Mouse (Mus musculus): ENCODE results near the gene Tnrc6a.

Tnrc6a gene

DNA sequence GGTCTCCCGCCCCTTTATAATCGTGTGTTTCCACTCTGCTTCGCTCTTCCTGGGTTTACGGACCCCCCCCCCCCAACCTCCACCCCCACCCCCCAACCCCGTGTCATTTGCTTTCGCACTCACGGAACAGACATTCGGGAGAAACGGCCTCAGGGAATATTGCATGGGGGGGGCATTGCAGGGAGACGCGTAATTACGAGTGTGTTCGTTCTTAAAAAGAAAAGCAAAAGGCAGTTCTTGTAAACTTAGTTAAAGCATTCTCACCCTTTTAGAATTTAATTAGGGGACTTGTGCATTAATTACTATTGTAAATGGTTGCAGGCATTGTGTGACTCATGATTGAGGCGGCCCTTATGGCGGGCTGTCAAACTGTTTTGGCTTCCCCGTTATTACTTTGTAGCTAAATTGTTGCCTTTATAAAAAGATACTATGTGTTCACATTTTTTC lies 1.1 kb downstream of the Tnrc6a start:
- DNase-seq (ENCODE audit: low read depth, low spot score): peak; percentile 13

DNA sequence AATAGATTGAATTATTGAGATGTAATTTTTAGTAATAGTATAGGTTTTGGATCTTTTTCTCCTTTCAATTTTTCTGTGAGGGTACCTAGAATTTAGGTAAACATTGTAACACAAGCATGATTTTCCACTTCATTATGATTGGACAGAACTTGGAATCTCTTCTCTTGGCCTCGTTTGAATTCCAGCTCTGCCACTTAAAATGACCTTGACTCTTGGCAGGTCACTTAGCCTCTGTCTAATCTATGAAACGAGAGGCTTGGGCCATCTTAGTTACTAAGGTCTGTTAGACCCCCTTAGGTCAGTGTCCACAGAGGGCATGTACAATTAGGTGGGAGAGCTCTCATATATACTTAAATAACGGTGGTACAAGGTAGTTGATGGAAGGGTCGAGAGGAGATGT lies 2.4 kb downstream of the Tnrc6a start:
- DNase-seq (ENCODE audit: low read depth, low spot score): no peak

DNA sequence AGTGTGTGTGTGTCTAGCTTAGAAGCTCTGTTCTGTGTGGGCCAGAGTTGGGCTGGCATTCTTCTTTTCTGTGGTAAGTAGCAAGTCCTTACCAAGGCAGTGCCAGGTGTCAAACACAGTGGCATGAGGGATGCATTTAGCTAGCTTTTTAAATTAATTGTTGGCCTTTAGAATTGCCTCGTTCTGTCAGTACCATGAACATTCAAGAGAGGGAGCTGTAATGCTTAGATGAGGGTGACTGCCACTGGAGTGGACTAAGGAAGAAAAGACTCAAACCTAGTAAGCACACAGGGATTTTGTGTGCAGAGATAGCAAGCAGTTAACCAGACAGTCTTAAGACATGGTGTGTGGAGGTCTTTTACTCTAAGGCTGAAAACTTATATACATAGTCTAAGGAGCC lies 3.6 kb downstream of the Tnrc6a start:
- DNase-seq (ENCODE audit: low read depth, low spot score): no peak

DNA sequence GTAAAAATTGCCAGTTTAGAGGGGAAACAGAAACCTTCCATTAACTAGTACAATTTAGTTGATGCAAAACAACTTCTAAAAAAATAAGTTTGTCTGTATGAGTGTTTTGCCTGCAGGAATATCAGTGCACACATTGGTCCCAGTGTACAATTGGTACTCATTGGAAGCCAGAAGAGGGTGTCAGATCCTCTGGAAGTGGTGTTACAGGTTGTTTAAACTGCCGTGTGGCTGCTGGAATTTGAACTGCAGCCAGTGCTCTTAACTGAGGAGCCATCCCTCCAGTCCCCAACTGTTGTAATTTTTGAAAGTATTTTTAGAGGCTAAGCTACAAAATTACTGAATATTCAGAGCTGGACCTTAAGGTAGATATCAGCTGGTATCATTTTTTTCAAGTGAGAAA lies 4.3 kb downstream of the Tnrc6a start:
- DNase-seq (ENCODE audit: low read depth, low spot score): no peak

GRCm38 (mm10) chr7:123129061-123129460 lies 5.4 kb downstream of the Tnrc6a start:
- no peak for DNase-seq (ENCODE audit: low read depth, low spot score)

DNA sequence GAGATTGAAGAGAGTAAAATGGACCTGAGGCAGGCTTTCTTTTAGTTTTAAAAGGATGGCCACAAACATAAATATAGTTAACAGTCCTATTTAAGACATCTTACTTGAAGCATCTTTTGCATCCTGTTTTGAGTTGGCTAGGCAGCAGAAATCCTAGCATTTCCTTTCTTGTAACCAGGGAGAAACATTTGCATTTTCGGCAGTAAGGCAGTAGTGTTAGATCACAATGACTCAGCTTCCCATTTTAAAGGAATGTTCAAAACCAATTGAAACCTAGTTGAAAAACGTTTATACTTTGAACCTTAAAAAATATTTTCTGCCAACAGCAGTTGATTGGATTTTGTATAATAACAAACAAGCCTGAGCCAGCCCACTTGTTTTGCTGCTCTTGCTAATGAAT lies 6.5 kb downstream of the Tnrc6a start:
- DNase-seq (ENCODE audit: low read depth, low spot score): no peak

DNA sequence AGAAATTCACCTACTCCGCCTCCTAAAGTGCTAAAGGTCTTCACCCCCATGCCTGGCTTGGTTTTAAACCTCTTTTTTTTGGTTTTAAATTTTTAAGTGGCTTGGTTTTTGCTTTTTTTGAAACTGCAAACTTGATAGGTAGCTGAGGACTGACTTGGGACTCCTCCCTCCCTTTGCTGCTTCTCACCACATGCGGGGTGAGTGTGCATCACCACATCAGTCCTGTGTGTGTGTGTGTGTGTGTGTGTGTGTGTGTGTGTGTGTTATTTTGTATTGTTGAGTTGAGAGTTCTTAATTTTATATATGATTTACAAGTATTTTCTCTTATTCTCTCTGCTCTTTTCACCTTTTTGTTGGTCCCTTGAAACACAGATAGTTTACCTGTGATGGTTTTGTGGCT lies 8.7 kb downstream of the Tnrc6a start:
- no peak for DNase-seq (ENCODE audit: low read depth, low spot score)

DNA sequence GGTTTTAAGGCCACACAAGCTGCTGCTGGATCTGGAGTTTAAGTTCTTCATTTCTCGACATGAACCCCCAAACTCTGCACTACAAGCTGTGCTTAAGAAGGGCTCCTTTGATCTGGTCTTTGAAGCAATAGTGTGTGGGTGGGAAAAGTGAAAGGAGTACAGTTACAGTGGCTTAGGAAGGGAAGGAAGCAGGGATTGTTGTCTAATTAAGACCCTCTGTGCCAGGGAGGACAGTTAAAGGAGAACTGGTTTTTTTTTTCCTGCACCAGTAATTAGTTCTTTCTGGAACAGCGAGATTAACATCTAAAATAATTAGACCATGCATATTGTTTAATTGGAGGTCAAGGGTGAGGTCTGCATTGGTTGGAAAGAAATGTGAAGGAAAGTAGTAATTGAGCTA lies 11.2 kb downstream of the Tnrc6a start:
- DNase-seq (ENCODE audit: low read depth, low spot score): no peak

- no peak for DNase-seq (ENCODE audit: low read depth, low spot score)
Observed at GRCm38 (mm10) chr7:123135655-123136054, 12.0 kb downstream of the Tnrc6a start.

- DNase-seq (ENCODE audit: low read depth, low spot score): no peak
Observed at GRCm38 (mm10) chr7:123138001-123138400, 14.3 kb downstream of the Tnrc6a start.

DNA sequence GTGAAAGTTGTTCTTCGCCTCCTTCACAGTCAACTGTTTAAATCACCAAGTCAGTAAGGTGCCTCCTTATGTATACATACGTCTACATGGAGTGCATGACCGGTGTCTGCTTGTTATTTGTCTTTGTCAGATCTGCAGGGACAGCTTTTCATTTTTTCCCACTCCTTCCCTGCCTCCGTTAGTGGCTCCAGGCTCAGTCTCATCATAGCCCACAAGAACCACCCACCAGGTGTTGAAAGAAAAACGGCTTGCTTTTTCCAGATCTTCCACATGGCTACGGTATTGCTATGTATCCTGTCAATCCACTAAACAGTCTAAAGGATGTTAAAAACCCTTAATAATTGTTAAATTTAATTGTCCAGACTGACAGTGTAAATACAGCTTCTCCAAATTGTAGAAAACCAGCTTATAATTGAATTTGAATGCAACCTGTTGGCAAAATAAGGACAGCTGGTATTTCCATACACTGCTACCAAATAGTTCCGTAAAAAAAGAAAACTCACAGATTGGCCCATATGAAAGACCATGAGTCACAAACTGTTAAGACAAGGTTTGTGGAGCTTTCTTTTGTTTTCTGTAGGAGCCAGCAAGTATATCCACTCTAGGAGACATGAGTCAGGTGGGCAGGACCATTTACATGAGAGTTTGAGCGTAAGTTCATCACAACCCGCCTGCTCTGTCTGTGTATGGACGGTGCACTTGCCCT lies 22.6 kb downstream of the Tnrc6a start:
- DNase-seq (ENCODE audit: low read depth, low spot score): no peak

DNA sequence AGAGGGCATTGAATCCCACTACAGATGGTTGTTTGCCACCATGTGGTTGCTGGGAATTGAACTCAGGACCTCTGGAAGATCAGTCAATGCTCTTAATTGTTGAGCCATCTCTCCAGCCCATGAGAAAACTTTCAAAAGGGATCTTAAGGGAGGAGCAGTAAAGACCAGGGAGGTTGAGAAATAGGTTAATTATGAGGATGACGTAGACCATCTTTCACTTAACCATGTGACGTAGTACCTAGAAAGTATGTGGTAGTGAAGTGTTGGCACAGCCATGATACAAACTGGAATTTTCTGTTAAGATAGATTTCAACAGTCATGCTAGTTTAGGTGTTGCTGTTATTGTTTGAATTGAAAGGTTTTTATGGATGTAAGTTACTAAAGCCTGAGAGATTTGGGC lies 24.1 kb downstream of the Tnrc6a start:
- no peak for DNase-seq (ENCODE audit: low read depth, low spot score)

DNA sequence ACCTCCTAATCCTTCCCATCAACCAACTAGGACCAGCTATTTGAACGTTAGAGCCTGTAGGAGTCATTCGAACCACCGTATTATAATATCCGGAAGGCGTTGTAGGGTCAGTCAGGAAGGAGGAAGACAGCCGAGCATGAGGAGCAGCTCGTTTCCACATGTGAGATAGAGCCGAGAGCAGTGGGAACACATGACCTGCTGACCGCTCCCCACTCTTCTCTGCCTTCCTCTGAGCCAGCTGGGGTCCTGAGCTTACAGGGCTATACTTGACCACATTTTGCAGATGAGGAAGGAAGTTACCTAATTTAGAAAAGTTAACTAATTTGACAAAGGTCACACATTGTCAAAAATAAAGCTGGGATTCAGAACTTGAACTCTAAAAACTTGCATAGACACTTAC lies 25.2 kb downstream of the Tnrc6a start:
- DNase-seq (ENCODE audit: low read depth, low spot score): no peak

DNA sequence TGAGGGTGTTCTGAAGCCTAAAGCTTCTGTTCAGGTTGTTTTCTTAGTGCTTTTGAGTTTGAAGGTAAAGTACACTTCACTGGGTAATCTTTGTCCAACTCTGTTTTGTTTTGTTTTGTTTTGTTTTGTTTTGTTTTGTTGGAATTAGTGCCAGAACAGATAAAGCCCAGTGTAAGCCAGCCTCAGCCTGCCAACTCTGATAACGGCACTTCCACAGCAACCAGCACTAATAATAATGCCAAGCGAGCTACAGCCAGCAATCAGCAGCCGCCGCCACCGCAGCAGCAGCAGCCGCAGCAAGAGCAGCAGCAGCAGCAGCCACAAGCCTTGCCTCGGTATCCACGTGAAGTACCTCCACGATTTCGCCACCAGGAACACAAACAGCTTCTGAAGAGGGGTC lies 38.7 kb downstream of the Tnrc6a start:
- no peak for DNase-seq (ENCODE audit: low read depth, low spot score)

DNA sequence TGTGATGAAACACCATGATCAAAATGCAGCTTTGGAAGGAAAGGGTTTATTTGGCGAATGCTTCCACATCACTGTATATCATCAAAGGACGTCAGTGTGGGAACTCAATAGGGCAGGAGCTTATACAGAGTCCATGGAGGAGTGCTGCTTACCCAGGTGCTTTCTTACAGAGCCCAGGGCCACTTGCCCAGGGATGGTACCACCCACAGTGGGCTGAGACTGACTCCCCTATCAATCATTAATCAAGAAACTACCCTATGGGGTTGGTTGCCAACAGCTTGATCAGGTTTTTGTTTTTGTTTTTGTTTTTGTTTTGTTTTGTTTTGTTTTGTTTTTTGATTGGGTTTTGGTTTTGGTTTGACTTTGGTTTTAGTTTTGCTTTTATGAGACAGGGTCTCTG lies 43.8 kb downstream of the Tnrc6a start:
- DNase-seq (ENCODE audit: low read depth, low spot score): no peak

GRCm38 (mm10) chr7:123169618-123170017 lies 45.9 kb downstream of the Tnrc6a start:
- DNase-seq (ENCODE audit: low read depth, low spot score): no peak

- no peak for DNase-seq (ENCODE audit: low read depth, low spot score)
Observed at GRCm38 (mm10) chr7:123172101-123172500, 48.4 kb downstream of the Tnrc6a start.

- DNase-seq (ENCODE audit: low read depth, low spot score): no peak
Observed at GRCm38 (mm10) chr7:123177215-123177614, 53.5 kb downstream of the Tnrc6a start.

GRCm38 (mm10) chr7:123181787-123182701 lies 58.4 kb downstream of the Tnrc6a start:
- no peak for DNase-seq (ENCODE audit: low read depth, low spot score)

GRCm38 (mm10) chr7:123184891-123185290 lies 61.2 kb downstream of the Tnrc6a start:
- DNase-seq (ENCODE audit: low read depth, low spot score): no peak

DNA sequence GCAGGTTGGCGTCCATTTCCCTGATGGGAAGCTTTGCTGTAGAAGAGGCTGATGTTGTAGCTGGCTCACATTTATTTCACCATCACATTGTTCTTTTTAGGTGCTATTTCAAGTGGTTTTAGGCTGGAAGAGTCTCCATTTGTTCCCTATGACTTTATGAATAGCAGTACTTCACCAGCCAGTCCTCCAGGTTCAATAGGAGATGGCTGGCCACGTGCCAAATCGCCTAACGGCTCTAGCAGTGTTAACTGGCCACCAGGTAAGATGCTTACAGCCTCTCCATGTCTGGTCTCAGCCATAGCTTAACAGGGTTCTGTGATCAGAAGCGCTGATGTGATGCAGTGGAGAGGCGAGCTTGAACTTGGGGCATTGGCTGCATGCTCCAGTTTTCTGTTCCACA lies 62.8 kb downstream of the Tnrc6a start:
- DNase-seq (ENCODE audit: low read depth, low spot score): no peak

- no peak for DNase-seq (ENCODE audit: low read depth, low spot score)
Observed at GRCm38 (mm10) chr7:123187246-123187645, 63.6 kb downstream of the Tnrc6a start.

- DNase-seq (ENCODE audit: low read depth, low spot score): no peak
Observed at GRCm38 (mm10) chr7:123188462-123188861, 64.8 kb downstream of the Tnrc6a start.
